Mouse (Mus musculus): ENCODE results near the gene Mcur1. TPM values are rescaled to one million over a fixed set of nuclear protein-coding genes. Genes with fewer than 3 reads are reported as not detected.

Mcur1 gene
- polyA plus RNA-seq, 1 experiment from 2014 or later = 5.4 TPM

DNA sequence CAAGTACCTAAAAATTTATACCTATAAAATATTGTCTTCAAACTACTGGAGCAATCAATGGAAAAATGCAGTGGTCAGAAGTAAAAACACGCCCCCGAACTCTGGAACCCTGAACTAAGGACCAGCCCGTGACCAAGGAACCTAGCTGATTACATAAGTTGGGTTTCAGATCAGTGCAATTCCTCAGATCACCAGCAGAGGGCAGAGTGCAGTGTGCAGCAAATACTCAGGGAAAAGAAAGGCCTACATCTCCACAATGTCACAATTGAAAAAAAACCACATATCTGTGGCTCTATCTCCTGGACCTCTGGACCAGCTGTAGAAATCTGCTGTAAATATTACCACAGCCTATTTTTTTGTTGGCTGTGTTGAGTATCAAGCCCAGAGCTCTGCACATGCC lies 13.1 kb downstream of the Mcur1 start:
- no peak overlapping the region for H3K9ac ChIP-seq (ENCODE audit: low read depth, low read length)
- WGBS (ENCODE audit: insufficient replicate concordance) = 10% methylated on average over 3 of the region's 3 CpGs
- no peak for ATAC-seq (ENCODE audit: low read depth)

DNA sequence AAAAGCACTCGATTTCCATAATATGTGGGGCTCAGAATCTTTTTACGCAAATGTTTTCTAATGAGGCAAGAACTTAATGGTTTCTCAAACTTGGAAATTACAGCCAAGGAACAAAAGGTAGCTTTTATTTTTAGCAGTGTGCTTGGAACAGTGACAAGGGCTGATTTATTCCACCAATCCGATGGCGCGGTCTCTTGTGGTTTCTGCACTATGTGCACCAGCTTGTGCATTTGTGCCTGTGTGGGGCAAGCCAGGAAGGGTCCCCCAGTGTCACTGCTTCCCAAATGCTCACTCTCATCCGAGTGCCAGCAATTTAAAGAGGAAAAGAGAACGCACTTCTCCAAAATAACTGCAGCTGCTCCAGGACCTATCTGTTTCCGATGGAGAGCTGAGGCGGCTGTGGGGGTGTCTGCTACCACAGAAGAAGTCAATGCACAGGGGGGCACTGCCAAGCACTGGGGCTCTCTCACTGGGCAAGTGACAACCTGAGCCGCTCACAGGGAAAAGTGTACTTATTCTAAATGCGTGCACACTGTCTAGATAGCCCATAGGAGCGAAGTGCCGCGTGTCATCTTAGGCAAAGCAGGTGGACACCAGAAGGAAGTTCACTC lies 19.7 kb downstream of the Mcur1 start:
- Histone ChIP-seq H3K9ac (ENCODE audit: low read depth, low read length) (no peak overlapping the region), H3K4me1 (ENCODE audit: control insufficient read depth, low read depth, low read length) (no peaks in the 10 kb centered on the region), H3K4me3 (ENCODE audit: low read depth, low read length) (no peak overlapping the region), H3K36me3 (ENCODE audit: control insufficient read depth, insufficient read depth) (peaks cover 3% of the 10 kb centered on the region; the same call in 1 of the 2 replicates), H3K4me2 (ENCODE audit: low read depth, low read length) (no peak overlapping the region), H3K9me3 (replicated peaks; ENCODE audit: control insufficient read depth, low read length) (no peaks in the 10 kb centered on the region), H3K27ac (ENCODE audit: low read length) (no peak overlapping the region), H3K27me3 (ENCODE audit: control insufficient read depth, insufficient read depth, low read depth, low read length) (no peaks in the 10 kb centered on the region)
- ATAC-seq (ENCODE audit: low read depth) = no peak
- 35% methylated on average over 14 of the region's 14 CpGs for WGBS (ENCODE audit: insufficient replicate concordance)

More for the DNA sequence above, 13.1 kb downstream of the Mcur1 start:
- H3K4me1 ChIP-seq (ENCODE audit: control insufficient read depth, low read depth, low read length) = no peaks in the 10 kb centered on the region
- H3K27me3 ChIP-seq (ENCODE audit: control insufficient read depth, insufficient read depth, low read depth, low read length) = no peaks in the 10 kb centered on the region
- H3K4me2 ChIP-seq (ENCODE audit: low read depth, low read length) = no peak overlapping the region
- peaks cover 7% of the 10 kb centered on the region for H3K36me3 ChIP-seq (ENCODE audit: control insufficient read depth, insufficient read depth)
- no peak overlapping the region for H3K4me3 ChIP-seq (ENCODE audit: low read depth, low read length)
- no peak overlapping the region for H3K27ac ChIP-seq (ENCODE audit: low read length)
- H3K9me3 ChIP-seq (replicated peaks; ENCODE audit: control insufficient read depth, low read length) = no peaks in the 10 kb centered on the region

DNA sequence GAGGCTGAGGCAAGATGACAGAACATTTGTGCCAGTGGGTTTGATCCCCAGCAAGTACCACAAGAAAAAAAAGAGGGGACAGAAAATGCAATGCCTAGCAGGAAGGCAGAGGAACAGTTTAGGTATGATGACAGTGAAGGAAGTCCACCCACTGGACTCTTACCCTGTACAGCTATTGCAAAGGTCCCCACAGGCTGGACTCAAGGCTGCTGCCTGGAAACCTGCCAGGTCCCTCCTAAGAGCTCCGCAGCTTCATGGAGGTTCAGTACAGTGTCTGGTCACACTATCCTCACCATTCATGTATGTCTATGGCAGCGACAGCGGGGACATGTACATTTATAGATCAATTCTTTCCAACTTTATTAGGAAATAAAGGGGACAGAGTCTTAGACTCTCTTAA lies 20.6 kb downstream of the Mcur1 start:
- Histone ChIP-seq H3K27me3 (ENCODE audit: control insufficient read depth, insufficient read depth, low read depth, low read length) (no peaks in the 10 kb centered on the region), H3K4me1 (ENCODE audit: control insufficient read depth, low read depth, low read length) (no peaks in the 10 kb centered on the region), H3K27ac (ENCODE audit: low read length) (no peak overlapping the region), H3K36me3 (ENCODE audit: control insufficient read depth, insufficient read depth) (peaks cover 3% of the 10 kb centered on the region; the same call in 1 of the 2 replicates), H3K4me2 (ENCODE audit: low read depth, low read length) (no peak overlapping the region), H3K9ac (ENCODE audit: low read depth, low read length) (no peak overlapping the region), H3K4me3 (ENCODE audit: low read depth, low read length) (no peak overlapping the region), H3K9me3 (replicated peaks; ENCODE audit: control insufficient read depth, low read length) (no peaks in the 10 kb centered on the region)
- peak; percentile 67 for ATAC-seq (ENCODE audit: low read depth)
- WGBS (ENCODE audit: insufficient replicate concordance) = 71% methylated on average over 3 of the region's 3 CpGs

DNA sequence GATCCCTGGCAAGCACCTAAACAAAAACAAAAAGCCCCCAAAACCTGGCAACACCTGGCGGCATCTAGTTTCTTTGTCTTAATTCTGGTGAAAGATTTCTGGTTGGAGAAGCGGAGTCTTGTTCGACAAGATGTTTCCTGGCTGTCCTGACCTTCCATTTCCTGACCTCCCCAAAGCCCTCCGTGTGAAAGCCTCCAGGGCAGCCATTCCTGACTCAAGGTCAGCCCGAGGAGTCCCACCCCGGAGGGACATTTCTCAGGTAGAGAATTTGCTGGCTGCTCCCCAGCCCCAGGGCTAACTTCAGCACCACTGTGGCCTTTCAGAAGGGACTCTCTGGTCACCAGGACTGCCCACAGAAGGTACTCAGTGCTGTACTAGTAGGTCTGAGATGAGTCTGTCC lies 22.1 kb downstream of the Mcur1 start:
- Histone ChIP-seq H3K4me3 (ENCODE audit: low read depth, low read length) (no peak overlapping the region), H3K4me1 (ENCODE audit: control insufficient read depth, low read depth, low read length) (no peaks in the 10 kb centered on the region), H3K4me2 (ENCODE audit: low read depth, low read length) (no peak overlapping the region), H3K27ac (ENCODE audit: low read length) (no peak overlapping the region), H3K9ac (ENCODE audit: low read depth, low read length) (no peak overlapping the region), H3K9me3 (replicated peaks; ENCODE audit: control insufficient read depth, low read length) (no peaks in the 10 kb centered on the region), H3K36me3 (ENCODE audit: control insufficient read depth, insufficient read depth) (no peaks in the 10 kb centered on the region), H3K27me3 (ENCODE audit: control insufficient read depth, insufficient read depth, low read depth, low read length) (no peaks in the 10 kb centered on the region)
- ATAC-seq (ENCODE audit: low read depth) = no peak
- 55% methylated on average over 6 of the region's 6 CpGs for WGBS (ENCODE audit: insufficient replicate concordance)

DNA sequence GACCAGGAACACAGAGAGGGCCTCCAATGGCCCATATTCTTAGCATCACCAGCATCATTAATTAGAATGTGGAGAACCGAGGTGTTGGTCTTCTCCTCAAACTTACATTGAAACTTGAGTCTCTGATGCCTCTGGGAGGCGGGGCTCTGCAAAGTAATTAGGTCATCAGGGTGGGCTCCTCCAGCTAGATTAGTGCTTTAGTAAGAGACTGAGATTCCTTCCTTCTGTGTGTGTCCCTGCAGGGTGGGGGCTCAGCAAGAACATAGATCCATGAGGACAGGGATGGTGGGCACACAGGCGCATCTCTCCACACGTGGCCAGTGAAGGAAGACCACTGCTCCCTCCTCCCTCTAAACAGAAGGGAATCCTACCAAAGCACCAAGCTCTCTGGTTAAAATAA lies 26.0 kb downstream of the Mcur1 start:
- Histone ChIP-seq H3K4me2 (ENCODE audit: low read depth, low read length) (no peak overlapping the region), H3K4me1 (ENCODE audit: control insufficient read depth, low read depth, low read length) (peaks cover 16% of the 10 kb centered on the region), H3K27ac (ENCODE audit: low read length) (no peak overlapping the region), H3K4me3 (ENCODE audit: low read depth, low read length) (no peak overlapping the region), H3K27me3 (ENCODE audit: control insufficient read depth, insufficient read depth, low read depth, low read length) (no peaks in the 10 kb centered on the region), H3K9ac (ENCODE audit: low read depth, low read length) (no peak overlapping the region), H3K36me3 (ENCODE audit: control insufficient read depth, insufficient read depth) (no peaks in the 10 kb centered on the region), H3K9me3 (replicated peaks; ENCODE audit: control insufficient read depth, low read length) (no peaks in the 10 kb centered on the region)
- 74% methylated on average over 4 of the region's 4 CpGs for WGBS (ENCODE audit: insufficient replicate concordance)
- no peak for ATAC-seq (ENCODE audit: low read depth)

DNA sequence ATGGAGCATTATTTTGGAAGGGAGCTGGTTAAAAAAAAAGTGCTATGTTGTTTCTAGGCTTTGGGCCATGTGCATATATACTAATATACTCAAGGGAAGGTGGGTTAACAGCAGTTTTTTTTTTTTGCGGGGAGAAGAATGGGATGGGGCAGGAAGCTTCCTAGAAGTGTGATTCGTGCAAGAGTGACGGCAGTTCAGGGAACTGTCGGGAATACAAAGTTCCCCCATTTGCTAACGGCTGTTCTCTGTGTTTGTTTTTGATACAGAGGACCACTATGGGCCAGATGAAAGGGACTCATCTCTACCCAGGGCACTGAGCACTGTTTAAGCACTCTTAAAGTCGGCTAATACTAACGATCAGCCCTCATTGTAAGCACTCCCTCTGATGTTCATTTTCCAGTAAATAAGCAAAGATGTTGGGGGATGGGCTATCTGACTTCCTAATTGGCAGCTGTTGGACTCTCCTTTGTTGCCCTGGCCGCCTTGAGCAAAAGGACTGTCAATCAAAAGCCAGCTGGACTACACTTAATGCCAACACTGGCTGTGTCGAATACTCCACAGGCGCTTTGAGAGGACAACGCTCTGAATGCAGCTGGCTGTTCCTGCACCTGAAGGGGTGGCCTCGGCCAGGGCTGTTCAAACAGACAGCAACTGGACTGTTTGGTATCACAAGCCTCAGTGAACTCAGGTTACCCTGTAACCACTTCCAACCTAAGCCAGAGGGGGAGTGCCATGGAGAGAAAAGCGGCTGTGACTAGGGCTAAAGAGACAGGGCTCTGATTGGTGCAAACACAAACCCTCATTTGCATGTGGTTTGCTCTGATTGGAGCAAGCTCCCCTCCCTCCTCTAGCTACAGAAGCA lies 28.9 kb downstream of the Mcur1 start:
- H3K27me3 ChIP-seq (ENCODE audit: control insufficient read depth, insufficient read depth, low read depth, low read length) = no peaks in the 10 kb centered on the region
- H3K4me3 ChIP-seq (ENCODE audit: low read depth, low read length) = no peak overlapping the region
- H3K4me1 ChIP-seq (ENCODE audit: control insufficient read depth, low read depth, low read length) = peaks cover 16% of the 10 kb centered on the region
- peak; percentile 91 for ATAC-seq (ENCODE audit: low read depth)
- H3K36me3 ChIP-seq (ENCODE audit: control insufficient read depth, insufficient read depth) = no peaks in the 10 kb centered on the region
- no peaks in the 10 kb centered on the region for H3K9me3 ChIP-seq (replicated peaks; ENCODE audit: control insufficient read depth, low read length)
- peak overlapping the region; percentile 37 for H3K4me2 ChIP-seq (ENCODE audit: low read depth, low read length)
- peak overlapping the region; percentile 51 for H3K27ac ChIP-seq (ENCODE audit: low read length)
- WGBS (ENCODE audit: insufficient replicate concordance) = 4% methylated on average over 13 of the region's 13 CpGs
- H3K9ac ChIP-seq (ENCODE audit: low read depth, low read length) = no peak overlapping the region

DNA sequence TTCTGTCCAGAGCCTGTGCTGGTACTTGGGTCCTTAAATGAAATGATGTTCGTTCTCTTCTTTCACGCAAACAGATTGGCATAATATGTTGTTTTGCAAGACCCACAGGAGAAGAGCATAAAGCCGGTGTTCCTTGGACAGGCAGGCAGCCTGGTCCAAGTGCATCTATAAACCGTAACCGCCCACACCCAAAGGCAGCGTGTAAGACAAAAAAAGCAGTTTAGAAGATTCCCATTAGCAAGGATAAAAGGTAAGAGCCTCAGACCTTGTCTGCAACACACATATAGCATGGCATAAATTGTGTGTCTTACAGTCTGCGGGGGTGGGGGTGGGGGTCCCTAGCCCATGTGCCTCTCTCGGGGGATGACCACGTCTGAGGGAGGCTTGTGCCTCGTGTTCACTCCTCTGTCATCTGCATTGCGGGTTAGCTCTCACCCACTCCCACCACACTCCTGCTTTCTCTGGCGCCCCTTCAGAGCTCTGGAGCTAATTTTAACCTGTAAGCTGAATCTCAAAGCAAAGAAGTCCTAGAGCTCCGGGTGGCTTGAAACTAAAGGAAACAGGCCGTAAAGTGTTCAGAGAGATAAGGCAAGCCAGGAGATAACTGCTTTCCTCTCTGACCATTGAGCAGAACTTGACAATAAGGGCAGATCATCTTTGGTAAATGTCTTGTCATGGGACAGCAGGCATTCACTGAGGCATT lies 29.7 kb downstream of the Mcur1 start:
- Histone ChIP-seq H3K4me3 (ENCODE audit: low read depth, low read length) (no peak overlapping the region), H3K27me3 (ENCODE audit: control insufficient read depth, insufficient read depth, low read depth, low read length) (no peaks in the 10 kb centered on the region), H3K4me1 (ENCODE audit: control insufficient read depth, low read depth, low read length) (peaks cover 16% of the 10 kb centered on the region), H3K36me3 (ENCODE audit: control insufficient read depth, insufficient read depth) (no peaks in the 10 kb centered on the region), H3K9ac (ENCODE audit: low read depth, low read length) (0 out of 2 replicates have a peak overlapping the region, but pooled peaks have one; percentile 15), H3K27ac (ENCODE audit: low read length) (no peak overlapping the region), H3K4me2 (ENCODE audit: low read depth, low read length) (peak overlapping the region; percentile 37; the same call in 1 of the 2 replicates), H3K9me3 (replicated peaks; ENCODE audit: control insufficient read depth, low read length) (no peaks in the 10 kb centered on the region)
- no peak for ATAC-seq (ENCODE audit: low read depth)
- WGBS (ENCODE audit: insufficient replicate concordance) = 27% methylated on average over 14 of the region's 14 CpGs

DNA sequence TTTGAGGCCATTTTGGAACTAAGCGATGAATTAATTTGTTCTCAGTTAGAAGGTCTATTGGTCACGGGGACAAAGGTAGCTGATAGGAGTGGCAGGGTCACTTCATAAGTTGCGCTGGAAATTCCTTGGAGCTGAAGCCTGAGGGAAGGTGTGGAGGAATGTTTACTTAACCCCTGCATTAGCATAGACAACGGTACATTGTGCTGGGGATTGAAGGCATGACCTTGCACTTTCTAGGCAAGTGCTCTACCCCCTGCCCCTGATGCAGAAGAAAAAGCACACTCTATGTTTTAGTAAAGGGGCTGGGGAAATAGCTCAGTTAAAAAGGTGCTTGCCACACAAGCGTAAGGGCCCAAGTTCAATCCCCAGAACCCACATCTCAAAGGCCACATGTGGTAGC lies 33.7 kb downstream of the Mcur1 start:
- H3K27me3 ChIP-seq (ENCODE audit: control insufficient read depth, insufficient read depth, low read depth, low read length) = no peaks in the 10 kb centered on the region
- 72% methylated on average over 5 of the region's 5 CpGs for WGBS (ENCODE audit: insufficient replicate concordance)
- H3K27ac ChIP-seq (ENCODE audit: low read length) = no peak overlapping the region

More for the DNA sequence above, 33.7 kb downstream of the Mcur1 start:
- H3K36me3 ChIP-seq (ENCODE audit: control insufficient read depth, insufficient read depth) = no peaks in the 10 kb centered on the region
- H3K9me3 ChIP-seq (replicated peaks; ENCODE audit: control insufficient read depth, low read length) = no peaks in the 10 kb centered on the region
- H3K4me2 ChIP-seq (ENCODE audit: low read depth, low read length) = no peak overlapping the region
- no peak overlapping the region for H3K4me3 ChIP-seq (ENCODE audit: low read depth, low read length)
- no peak for ATAC-seq (ENCODE audit: low read depth)
- peaks cover 24% of the 10 kb centered on the region for H3K4me1 ChIP-seq (ENCODE audit: control insufficient read depth, low read depth, low read length)
- H3K9ac ChIP-seq (ENCODE audit: low read depth, low read length) = no peak overlapping the region

Data from liver, embryonic 16.5 days (tissue).